Mouse (Mus musculus) stomach, embryonic 14.5 days (tissue): ENCODE measurements around the gene Cep295. TPM values are rescaled to one million over a fixed set of nuclear protein-coding genes. Genes with fewer than 3 reads are reported as not detected.

Experiments used
- ATAC-seq: fragments of 200-750 bp; cut with Nextera tagmentation; 2 replicates; pipeline ENCODE4 v1.8.0; 2017; ENCODE audit warnings: low read depth, moderate TSS enrichment; ENCODE audit not compliant: insufficient number of reproducible peaks, insufficient read depth, low FRiP score
- H3K27ac ChIP-seq: fragments of 300-500 bp; sonication (generic); 2 replicates; pipeline ENCODE4 v1.5.1; 2014; ENCODE audit warnings: mild to moderate bottlenecking, low read length, moderate library complexity, mixed read lengths
- H3K27me3 ChIP-seq: fragments of 300-500 bp; sonication (generic); 2 replicates; pipeline ENCODE4 v1.6.1; 2014; ENCODE audit warnings: low read length, control low read depth, mixed read lengths; ENCODE audit not compliant: control insufficient read depth, insufficient read depth
- H3K36me3 ChIP-seq: fragments of 300-500 bp; sonication (generic); 2 replicates; pipeline ENCODE4 v1.6.1; 2014; ENCODE audit warnings: mild to moderate bottlenecking, control low read depth, low read length, moderate library complexity, mixed read lengths; ENCODE audit not compliant: control insufficient read depth, insufficient read depth
- H3K4me1 ChIP-seq: fragments of 300-500 bp; sonication (generic); 2 replicates; pipeline ENCODE4 v1.6.1; 2014; ENCODE audit warnings: low read length, control low read depth, mixed read lengths; ENCODE audit not compliant: control insufficient read depth, insufficient read depth
- H3K4me2 ChIP-seq: fragments of 300-500 bp; sonication (generic); replicated peaks from 2 replicates; pipeline ENCODE4 v1.6.1; 2014; ENCODE audit warnings: low read depth, low read length, control low read depth
- H3K4me3 ChIP-seq: fragments of 300-500 bp; sonication (generic); 2 replicates; pipeline ENCODE4 v1.5.1; 2014; ENCODE audit warnings: low read depth, low read length, control low read depth
- H3K9ac ChIP-seq: fragments of 300-500 bp; sonication (generic); replicated peaks from 2 replicates; pipeline ENCODE4 v1.6.1; 2014; ENCODE audit warnings: low read depth, mild to moderate bottlenecking, control low read depth, low read length, moderate library complexity, mixed read lengths
- H3K9me3 ChIP-seq: fragments of 300-500 bp; sonication (generic); 2 replicates; pipeline ENCODE4 v1.6.1; 2016; ENCODE audit warnings: low read depth, low read length, control low read depth; ENCODE audit not compliant: control insufficient read depth
- WGBS: fragments of 180-500 bp; shearing (Covaris S2); extraction: QIAGEN DNeasy Blood & Tissue Kit; methylation state at CpG from one replicate; pipeline ENCODE4 v1.1.7; 2014; 5-methylcytosine and 5-hydroxymethylcytosine counted together
- microRNA-seq: library from miRNA; unstranded; fragments of <30 nt; microRNA quantifications from one replicate; pipeline ENCODE4, GENCODE M21; 2016
- polyA plus RNA-seq: library from polyadenylated mRNA; unstranded; fragments of >200 nt; fragmentation: Nextera tagmentation; extraction: Ambion mirVana; gene quantifications from 2 replicates; pipeline ENCODE4 v1.2.1, GENCODE M21; 2014

Cep295 gene
- polyA plus RNA-seq, 1 experiment from 2014 or later, result 26.6 TPM

GRCm38 (mm10) chr9:15280491-15280879, 77.1 kb downstream of the Cep295 start:
- ATAC-seq, result no peak
- H3K4me1 ChIP-seq, result peaks cover 8% of the 10 kb centered on the region; the same call in 1 of the 2 replicates
- WGBS, result 43% methylated on average over 5 of the region's 5 CpGs

GRCm38 (mm10) chr9:15279649-15280490, 77.7 kb downstream of the Cep295 start, which contains the start of gene Med17:
Gene Med17, minus strand, starts transcription at chr9:15279931.
- Histone ChIP-seq H3K27me3 (no peaks in the 10 kb centered on the region), H3K36me3 (peaks cover 19% of the 10 kb centered on the region), H3K4me2 (peak within 1 kb of the TSS; percentile 76), H3K27ac (peak within 1 kb of the TSS; percentile 91), H3K4me3 (peak within 1 kb of the TSS; percentile 98), H3K9me3 (no peaks in the 10 kb centered on the region), H3K4me1 (peaks cover 8% of the 10 kb centered on the region; the same call in 1 of the 2 replicates), H3K9ac (peak within 1 kb of the TSS; percentile 94)
- WGBS, result under 1% methylated on average over 57 of the region's 57 CpGs
- ATAC-seq, result peak; percentile 97

More at GRCm38 (mm10) chr9:15280491-15280879, 77.1 kb downstream of the Cep295 start:
- Histone ChIP-seq H3K4me2 (peak overlapping the region; percentile 76), H3K27ac (peak overlapping the region; percentile 48; the same call in 1 of the 2 replicates), H3K4me3 (peak overlapping the region; percentile 98), H3K27me3 (no peaks in the 10 kb centered on the region), H3K9ac (peak overlapping the region; percentile 39), H3K36me3 (peaks cover 13% of the 10 kb centered on the region), H3K9me3 (no peaks in the 10 kb centered on the region)

GRCm38 (mm10) chr9:15279139-15279648, 78.4 kb downstream of the Cep295 start:
- Histone ChIP-seq H3K4me3 (peak overlapping the region; percentile 98), H3K27me3 (no peaks in the 10 kb centered on the region), H3K9me3 (no peaks in the 10 kb centered on the region), H3K27ac (peak overlapping the region; percentile 91), H3K36me3 (peaks cover 24% of the 10 kb centered on the region), H3K4me1 (peaks cover 8% of the 10 kb centered on the region; the same call in 1 of the 2 replicates), H3K4me2 (peak overlapping the region; percentile 60), H3K9ac (peak overlapping the region; percentile 94)
- 9% methylated on average over 19 of the region's 19 CpGs for WGBS
- ATAC-seq, result no peak; the same call in none of the 2 replicates

GRCm38 (mm10) chr9:15278343-15278742, 79.2 kb downstream of the Cep295 start:
- WGBS, result 91% methylated on average over 3 of the region's 3 CpGs
- Histone ChIP-seq H3K4me2 (no peak overlapping the region; the same call in 1 of the 2 replicates), H3K9me3 (no peaks in the 10 kb centered on the region), H3K27ac (no peak overlapping the region), H3K4me3 (no peak overlapping the region), H3K27me3 (no peaks in the 10 kb centered on the region), H3K9ac (no peak overlapping the region), H3K36me3 (peaks cover 32% of the 10 kb centered on the region), H3K4me1 (peaks cover 8% of the 10 kb centered on the region; the same call in 1 of the 2 replicates)
- ATAC-seq, result no peak

- H3K4me3 ChIP-seq, result no peak overlapping the region
- peaks cover 8% of the 10 kb centered on the region; the same call in 1 of the 2 replicates for H3K4me1 ChIP-seq
- ATAC-seq, result no peak
- peaks cover 47% of the 10 kb centered on the region for H3K36me3 ChIP-seq
- WGBS, result 92% methylated on average over 4 of the region's 4 CpGs
- no peaks in the 10 kb centered on the region for H3K9me3 ChIP-seq
- H3K9ac ChIP-seq, result no peak overlapping the region
- H3K27ac ChIP-seq, result no peak overlapping the region
- H3K27me3 ChIP-seq, result no peaks in the 10 kb centered on the region
- H3K4me2 ChIP-seq, result no peak overlapping the region
These were observed 80.7 kb downstream of the Cep295 start for GRCm38 (mm10) chr9:15276855-15277254.

GRCm38 (mm10) chr9:15273981-15274380, 83.6 kb downstream of the Cep295 start:
- H3K27me3 ChIP-seq, result no peaks in the 10 kb centered on the region
- peaks cover 72% of the 10 kb centered on the region for H3K36me3 ChIP-seq
- ATAC-seq, result no peak
- no peak overlapping the region for H3K4me3 ChIP-seq
- no peak overlapping the region for H3K27ac ChIP-seq
- peaks cover 3% of the 10 kb centered on the region; the same call in 1 of the 2 replicates for H3K4me1 ChIP-seq
- H3K4me2 ChIP-seq, result no peak overlapping the region
- H3K9me3 ChIP-seq, result no peaks in the 10 kb centered on the region
- no peak overlapping the region for H3K9ac ChIP-seq
- WGBS, result 96% methylated on average over 2 of the region's 2 CpGs

Small RNA genes within 50 kb of the gene (microRNA-seq; reads per million reads assigned to microRNA genes)
- gene Gm49349, result not detected
- gene mmu-mir-7650, result not detected

Other genes with a start within 250 kb of the Cep295 start
- 0.06 TPM in 1 of 2 replicates, not detected in the other for gene Hephl1, start 245.7 kb downstream of the Cep295 start, polyA plus RNA-seq
- gene Vstm5, start 118.7 kb downstream of the Cep295 start, polyA plus RNA-seq, result 8.2 and 9.4 TPM in 2 replicates
- 39.8 and 43.1 TPM in 2 replicates for gene Med17, start 77.9 kb downstream of the Cep295 start, polyA plus RNA-seq
- gene Taf1d, start 51.6 kb downstream of the Cep295 start, polyA plus RNA-seq, result 84.8 and 96.8 TPM in 2 replicates
- 9.8 and 10.3 TPM in 2 replicates for gene 4931406C07Rik, start 51.3 kb downstream of the Cep295 start, polyA plus RNA-seq
- gene Smco4, start 135.6 kb upstream of the Cep295 start, polyA plus RNA-seq, result 5.3 and 8.2 TPM in 2 replicates